Mouse (Mus musculus): Measurements from ENCODE around the gene Lmo7. TPM values are rescaled to one million over a fixed set of nuclear protein-coding genes. Genes with fewer than 3 reads are reported as not detected.
A peak's percentile ranks its signal among the peaks of the same experiment; 100 is the strongest.

Lmo7 gene
- polyA plus RNA-seq, 1 experiment from 2014 or later = 12.2 TPM

GRCm38 (mm10) chr14:101933551-101933950, 203.8 kb downstream of the Lmo7 start:
- Histone ChIP-seq H3K27me3 (no peaks in the 10 kb centered on the region), H3K27ac (no peak overlapping the region), H3K9me3 (replicated peaks) (no peaks in the 10 kb centered on the region), H3K36me3 (no peaks in the 10 kb centered on the region), H3K4me3 (replicated peaks) (no peak overlapping the region), H3K4me1 (no peaks in the 10 kb centered on the region), H3K4me2 (no peak overlapping the region), H3K9ac (no peak overlapping the region)
- 86% methylated on average over 9 of the region's 9 CpGs for WGBS
- ATAC-seq (replicated peaks; ENCODE audit: low FRiP score) = no peak

- ATAC-seq (replicated peaks; ENCODE audit: low FRiP score) = no peak; the same call in 1 of the 2 replicates
- WGBS = 11% methylated on average over 4 of the region's 4 CpGs
- no peaks in the 10 kb centered on the region for H3K9me3 ChIP-seq (replicated peaks)
These were observed 213.2 kb downstream of the Lmo7 start for GRCm38 (mm10) chr14:101942971-101943370.

GRCm38 (mm10) chr14:101946711-101947516, 217.2 kb downstream of the Lmo7 start:
- no peak overlapping the region for H3K4me3 ChIP-seq (replicated peaks)
- no peaks in the 10 kb centered on the region for H3K36me3 ChIP-seq
- H3K27ac ChIP-seq = no peak overlapping the region
- WGBS = 57% methylated on average over 21 of the region's 21 CpGs
- no peaks in the 10 kb centered on the region for H3K9me3 ChIP-seq (replicated peaks)
- no peaks in the 10 kb centered on the region for H3K27me3 ChIP-seq
- H3K4me2 ChIP-seq = no peak overlapping the region
- H3K9ac ChIP-seq = no peak overlapping the region
- H3K4me1 ChIP-seq = peaks cover 3% of the 10 kb centered on the region; the same call in 1 of the 2 replicates
- ATAC-seq (replicated peaks; ENCODE audit: low FRiP score) = no peak

More at GRCm38 (mm10) chr14:101942971-101943370, 213.2 kb downstream of the Lmo7 start:
- Histone ChIP-seq H3K36me3 (no peaks in the 10 kb centered on the region), H3K4me3 (replicated peaks) (peak overlapping the region; percentile 5; the same call in 1 of the 2 replicates), H3K27me3 (no peaks in the 10 kb centered on the region), H3K4me2 (peak overlapping the region; percentile 44), H3K27ac (no peak overlapping the region), H3K4me1 (peaks cover 3% of the 10 kb centered on the region; the same call in 1 of the 2 replicates), H3K9ac (no peak overlapping the region)

- H3K4me1 ChIP-seq = no peaks in the 10 kb centered on the region
- no peaks in the 10 kb centered on the region for H3K36me3 ChIP-seq
- 0 out of 2 replicates have a peak, but pooled peaks have one; percentile 26 for ATAC-seq (replicated peaks; ENCODE audit: low FRiP score)
- H3K27ac ChIP-seq = no peak overlapping the region
- H3K4me3 ChIP-seq (replicated peaks) = no peak overlapping the region
- 60% methylated on average over 2 of the region's 2 CpGs for WGBS
- H3K27me3 ChIP-seq = no peaks in the 10 kb centered on the region
- no peak overlapping the region for H3K4me2 ChIP-seq
- H3K9ac ChIP-seq = no peak overlapping the region
- H3K9me3 ChIP-seq (replicated peaks) = no peaks in the 10 kb centered on the region
These were observed 219.4 kb downstream of the Lmo7 start for GRCm38 (mm10) chr14:101949114-101949513.

- Histone ChIP-seq H3K9ac (no peak overlapping the region), H3K4me3 (replicated peaks) (no peak overlapping the region), H3K27ac (no peak overlapping the region), H3K4me2 (no peak overlapping the region), H3K9me3 (replicated peaks) (no peaks in the 10 kb centered on the region), H3K36me3 (no peaks in the 10 kb centered on the region), H3K27me3 (no peaks in the 10 kb centered on the region), H3K4me1 (no peaks in the 10 kb centered on the region)
- peak; percentile 83 for ATAC-seq (replicated peaks; ENCODE audit: low FRiP score)
- WGBS = 59% methylated on average over 6 of the region's 6 CpGs
These were observed 221.3 kb downstream of the Lmo7 start for GRCm38 (mm10) chr14:101951107-101951506.

- H3K27ac ChIP-seq = no peak overlapping the region
- H3K27me3 ChIP-seq = no peaks in the 10 kb centered on the region
- H3K4me3 ChIP-seq (replicated peaks) = no peak overlapping the region
- ATAC-seq (replicated peaks; ENCODE audit: low FRiP score) = no peak
- no peak overlapping the region for H3K9ac ChIP-seq
- no peak overlapping the region for H3K4me2 ChIP-seq
- WGBS = 86% methylated on average over 9 of the region's 9 CpGs
- no peaks in the 10 kb centered on the region for H3K9me3 ChIP-seq (replicated peaks)
- no peaks in the 10 kb centered on the region for H3K4me1 ChIP-seq
- no peaks in the 10 kb centered on the region for H3K36me3 ChIP-seq
These were observed 224.2 kb downstream of the Lmo7 start for GRCm38 (mm10) chr14:101953793-101954468.

- Histone ChIP-seq H3K4me1 (no peaks in the 10 kb centered on the region), H3K27me3 (no peaks in the 10 kb centered on the region), H3K9me3 (replicated peaks) (no peaks in the 10 kb centered on the region), H3K9ac (no peak overlapping the region), H3K4me2 (no peak overlapping the region), H3K4me3 (replicated peaks) (no peak overlapping the region), H3K27ac (no peak overlapping the region), H3K36me3 (no peaks in the 10 kb centered on the region)
- 73% methylated on average over 6 of the region's 6 CpGs for WGBS
- no peak for ATAC-seq (replicated peaks; ENCODE audit: low FRiP score)
These were observed 234.6 kb downstream of the Lmo7 start for GRCm38 (mm10) chr14:101964381-101964780.

GRCm38 (mm10) chr14:101964956-101965355, 235.2 kb downstream of the Lmo7 start:
- no peaks in the 10 kb centered on the region for H3K4me1 ChIP-seq
- H3K4me3 ChIP-seq (replicated peaks) = no peak overlapping the region
- no peak overlapping the region for H3K9ac ChIP-seq
- no peak overlapping the region for H3K4me2 ChIP-seq
- H3K27ac ChIP-seq = no peak overlapping the region
- H3K36me3 ChIP-seq = no peaks in the 10 kb centered on the region
- 73% methylated on average over 1 of the region's 1 CpGs for WGBS
- no peaks in the 10 kb centered on the region for H3K27me3 ChIP-seq
- ATAC-seq (replicated peaks; ENCODE audit: low FRiP score) = no peak
- H3K9me3 ChIP-seq (replicated peaks) = no peaks in the 10 kb centered on the region

- Histone ChIP-seq H3K27me3 (no peaks in the 10 kb centered on the region), H3K4me2 (no peak overlapping the region), H3K4me3 (replicated peaks) (no peak overlapping the region), H3K27ac (peak overlapping the region; percentile 75), H3K4me1 (peaks cover 4% of the 10 kb centered on the region), H3K9ac (no peak overlapping the region), H3K36me3 (no peaks in the 10 kb centered on the region), H3K9me3 (replicated peaks) (no peaks in the 10 kb centered on the region)
- peak; percentile 68 for ATAC-seq (replicated peaks; ENCODE audit: low FRiP score)
- WGBS = 57% methylated on average over 1 of the region's 1 CpGs
These were observed 243.0 kb downstream of the Lmo7 start for GRCm38 (mm10) chr14:101972764-101973163.

- 12% methylated on average over 6 of the region's 6 CpGs for WGBS
- Histone ChIP-seq H3K9me3 (replicated peaks) (no peaks in the 10 kb centered on the region), H3K4me2 (peak overlapping the region; percentile 19; the same call in 1 of the 2 replicates), H3K27me3 (no peaks in the 10 kb centered on the region), H3K36me3 (no peaks in the 10 kb centered on the region), H3K4me1 (peaks cover 4% of the 10 kb centered on the region), H3K27ac (peak overlapping the region; percentile 75), H3K4me3 (replicated peaks) (no peak overlapping the region), H3K9ac (no peak overlapping the region)
- ATAC-seq (replicated peaks; ENCODE audit: low FRiP score) = peak; percentile 55; the same call in 1 of the 2 replicates
These were observed 243.4 kb downstream of the Lmo7 start for GRCm38 (mm10) chr14:101973171-101973570.

GRCm38 (mm10) chr14:101976021-101976685, 246.4 kb downstream of the Lmo7 start:
- no peak overlapping the region for H3K27ac ChIP-seq
- H3K9ac ChIP-seq = no peak overlapping the region
- peaks cover 4% of the 10 kb centered on the region for H3K4me1 ChIP-seq
- WGBS = 90% methylated on average over 11 of the region's 11 CpGs
- no peak overlapping the region for H3K4me2 ChIP-seq
- H3K27me3 ChIP-seq = no peaks in the 10 kb centered on the region
- H3K36me3 ChIP-seq = no peaks in the 10 kb centered on the region
- ATAC-seq (replicated peaks; ENCODE audit: low FRiP score) = no peak
- H3K9me3 ChIP-seq (replicated peaks) = no peaks in the 10 kb centered on the region
- no peak overlapping the region for H3K4me3 ChIP-seq (replicated peaks)

Measured in kidney, embryonic 15.5 days (tissue).